Mouse (Mus musculus) midbrain, embryonic 15.5 days (tissue): ENCODE data around the gene Rfc4. TPM values are rescaled to one million over a fixed set of nuclear protein-coding genes. Genes with fewer than 3 reads are reported as not detected.
A peak's percentile ranks its signal among the peaks of the same experiment; 100 is the strongest.

Experiments
- ATAC-seq: fragments of 200-750 bp; cut with Nextera tagmentation; replicated peaks from 2 replicates; pipeline ENCODE4 v1.8.0; 2017; ENCODE audit warnings: moderate TSS enrichment
- H3K27ac ChIP-seq: fragments of 300-500 bp; sonication (generic); 2 replicates; pipeline ENCODE4 v1.5.1; 2015; ENCODE audit warnings: mild to moderate bottlenecking, inconsistent platforms
- H3K27me3 ChIP-seq: fragments of 300-500 bp; sonication (generic); replicated peaks from 2 replicates; pipeline ENCODE4 v1.6.1; 2015; ENCODE audit warnings: inconsistent platforms
- H3K36me3 ChIP-seq: fragments of 300-500 bp; sonication (generic); replicated peaks from 2 replicates; pipeline ENCODE4 v1.6.1; 2015; ENCODE audit warnings: inconsistent platforms
- H3K4me1 ChIP-seq: fragments of 300-500 bp; sonication (generic); 2 replicates; pipeline ENCODE4 v1.6.1; 2015; ENCODE audit warnings: inconsistent platforms
- H3K4me2 ChIP-seq: fragments of 300-500 bp; sonication (generic); 2 replicates; pipeline ENCODE4 v1.6.1; 2015; ENCODE audit warnings: inconsistent platforms, mild to moderate bottlenecking, moderate library complexity
- H3K4me3 ChIP-seq: fragments of 300-500 bp; sonication (generic); 2 replicates; pipeline ENCODE4 v1.5.1; 2015; ENCODE audit warnings: mild to moderate bottlenecking, inconsistent platforms
- H3K9ac ChIP-seq: fragments of 300-500 bp; sonication (generic); 2 replicates; pipeline ENCODE4 v1.6.1; 2015; ENCODE audit warnings: mild to moderate bottlenecking, inconsistent platforms
- H3K9me3 ChIP-seq: fragments of 300-500 bp; sonication (generic); 2 replicates; pipeline ENCODE4 v1.6.1; 2016; ENCODE audit warnings: inconsistent platforms
- WGBS: fragments of 180-500 bp; shearing (Covaris S2); methylation state at CpG from one replicate; pipeline ENCODE4 v1.1.7; 2015; ENCODE audit warnings: mixed read lengths; 5-methylcytosine and 5-hydroxymethylcytosine counted together
- polyA plus RNA-seq: library from polyadenylated mRNA; unstranded; fragments of >200 nt; fragmentation: Nextera tagmentation; extraction: Ambion mirVana; gene quantifications from 2 replicates; pipeline ENCODE4 v1.2.1, GENCODE M21; 2015

Gene Rfc4
- polyA plus RNA-seq, result 41.7 and 42.1 TPM in 2 replicates

- Histone ChIP-seq H3K36me3 (0 out of 2 replicates have a peak, but pooled peaks cover 3% of the 10 kb centered on the region), H3K4me1 (peaks cover 29% of the 10 kb centered on the region), H3K4me2 (peak within 1 kb of the TSS; percentile 87), H3K27ac (peak within 1 kb of the TSS; percentile 99), H3K4me3 (peak within 1 kb of the TSS; percentile 90), H3K9ac (peak within 1 kb of the TSS; percentile 97), H3K9me3 (no peaks in the 10 kb centered on the region), H3K27me3 (no peaks in the 10 kb centered on the region)
- WGBS, result under 1% methylated on average over 51 of the region's 51 CpGs
- peak; percentile 96 for ATAC-seq
Observed at GRCm38 (mm10) chr16:23127673-23128375, at the start of gene Rfc4. Gene Rfc4, minus strand, starts transcription at chr16:23127737.

- Histone ChIP-seq H3K36me3 (no peaks in the 10 kb centered on the region), H3K9ac (no peak overlapping the region), H3K9me3 (no peaks in the 10 kb centered on the region), H3K4me3 (no peak overlapping the region), H3K4me2 (no peak overlapping the region), H3K27me3 (no peaks in the 10 kb centered on the region), H3K27ac (no peak overlapping the region), H3K4me1 (no peaks in the 10 kb centered on the region)
- ATAC-seq, result no peak
- 65% methylated on average over 3 of the region's 3 CpGs for WGBS
Observed at GRCm38 (mm10) chr16:23175956-23176355, 48.4 kb upstream of the Rfc4 start.

- no peaks in the 10 kb centered on the region for H3K36me3 ChIP-seq
- no peak for ATAC-seq
- no peaks in the 10 kb centered on the region for H3K27me3 ChIP-seq
- 93% methylated on average over 5 of the region's 5 CpGs for WGBS
- H3K9ac ChIP-seq, result no peak overlapping the region
- H3K4me3 ChIP-seq, result no peak overlapping the region
- no peaks in the 10 kb centered on the region for H3K9me3 ChIP-seq
- no peak overlapping the region for H3K27ac ChIP-seq
- H3K4me2 ChIP-seq, result no peak overlapping the region
- no peaks in the 10 kb centered on the region for H3K4me1 ChIP-seq
Observed at GRCm38 (mm10) chr16:23174855-23175254, 47.3 kb upstream of the Rfc4 start.

DNA sequence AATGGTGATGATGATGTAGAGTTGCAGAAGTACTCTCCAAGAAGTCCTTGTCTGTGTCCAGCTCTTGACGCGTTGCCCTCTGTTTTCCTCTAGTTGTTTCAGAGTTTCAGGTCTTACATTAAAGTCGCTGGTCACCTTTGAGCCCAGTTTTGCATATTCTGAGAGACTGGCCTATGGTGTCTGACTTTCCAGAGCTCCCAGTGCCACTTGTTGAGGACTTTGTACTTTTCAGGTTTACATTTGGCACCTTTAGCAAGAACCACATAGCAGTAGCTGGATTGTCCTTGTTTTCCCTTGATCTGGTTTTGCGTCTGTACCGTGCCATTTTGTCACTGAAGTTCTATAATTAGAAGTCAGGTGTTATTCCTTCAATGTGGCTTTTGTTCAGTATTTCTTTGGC is 46.4 kb upstream of the Rfc4 start:
- no peak for ATAC-seq
- H3K4me3 ChIP-seq, result no peak overlapping the region
- no peak overlapping the region for H3K27ac ChIP-seq
- H3K4me1 ChIP-seq, result no peaks in the 10 kb centered on the region
- no peaks in the 10 kb centered on the region for H3K9me3 ChIP-seq
- H3K27me3 ChIP-seq, result no peaks in the 10 kb centered on the region
- H3K36me3 ChIP-seq, result no peaks in the 10 kb centered on the region
- no peak overlapping the region for H3K4me2 ChIP-seq
- H3K9ac ChIP-seq, result no peak overlapping the region
- WGBS, result 96% methylated on average over 5 of the region's 5 CpGs

- H3K9me3 ChIP-seq, result no peaks in the 10 kb centered on the region
- H3K9ac ChIP-seq, result no peak overlapping the region
- no peaks in the 10 kb centered on the region for H3K27me3 ChIP-seq
- H3K4me1 ChIP-seq, result no peaks in the 10 kb centered on the region
- 91% methylated on average over 3 of the region's 3 CpGs for WGBS
- ATAC-seq, result no peak
- no peaks in the 10 kb centered on the region for H3K36me3 ChIP-seq
- H3K4me2 ChIP-seq, result no peak overlapping the region
- no peak overlapping the region for H3K27ac ChIP-seq
- H3K4me3 ChIP-seq, result no peak overlapping the region
Observed at GRCm38 (mm10) chr16:23170813-23171212, 43.3 kb upstream of the Rfc4 start.

- H3K4me1 ChIP-seq, result no peaks in the 10 kb centered on the region
- H3K36me3 ChIP-seq, result no peaks in the 10 kb centered on the region
- H3K27ac ChIP-seq, result no peak overlapping the region
- H3K4me2 ChIP-seq, result no peak overlapping the region
- no peak overlapping the region for H3K9ac ChIP-seq
- no peaks in the 10 kb centered on the region for H3K9me3 ChIP-seq
- no peaks in the 10 kb centered on the region for H3K27me3 ChIP-seq
- no peak overlapping the region for H3K4me3 ChIP-seq
- ATAC-seq, result no peak
- 85% methylated on average over 5 of the region's 5 CpGs for WGBS
Observed at GRCm38 (mm10) chr16:23167079-23167478, 39.5 kb upstream of the Rfc4 start.

DNA sequence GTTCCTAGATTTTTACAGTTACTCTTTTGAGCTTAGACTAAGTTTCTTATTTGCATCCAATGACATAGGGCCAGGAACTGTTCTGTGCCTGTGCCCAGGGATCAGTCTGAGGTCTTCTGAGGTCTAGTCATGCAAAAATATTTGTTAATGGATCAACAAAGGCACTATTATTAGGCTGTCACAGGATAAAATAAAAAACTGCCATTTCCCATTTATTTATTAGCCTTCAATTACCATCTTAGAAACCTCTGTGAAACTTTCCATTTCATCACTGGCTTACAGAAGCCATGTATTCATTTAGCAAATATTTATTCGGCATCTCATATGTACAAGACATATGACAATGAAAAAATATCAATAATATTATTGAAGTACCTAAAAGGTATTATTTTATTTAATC is 39.1 kb upstream of the Rfc4 start:
- 97% methylated on average over 1 of the region's 1 CpGs for WGBS
- Histone ChIP-seq H3K36me3 (no peaks in the 10 kb centered on the region), H3K4me1 (no peaks in the 10 kb centered on the region), H3K4me2 (no peak overlapping the region), H3K27me3 (no peaks in the 10 kb centered on the region), H3K4me3 (no peak overlapping the region), H3K27ac (no peak overlapping the region), H3K9ac (no peak overlapping the region), H3K9me3 (no peaks in the 10 kb centered on the region)
- no peak for ATAC-seq

- Histone ChIP-seq H3K9ac (no peak overlapping the region), H3K27me3 (no peaks in the 10 kb centered on the region), H3K4me1 (no peaks in the 10 kb centered on the region), H3K27ac (no peak overlapping the region), H3K4me2 (no peak overlapping the region), H3K9me3 (no peaks in the 10 kb centered on the region), H3K4me3 (no peak overlapping the region), H3K36me3 (no peaks in the 10 kb centered on the region)
- ATAC-seq, result no peak
- 53% methylated on average over 9 of the region's 9 CpGs for WGBS
Observed at GRCm38 (mm10) chr16:23165441-23165840, 37.9 kb upstream of the Rfc4 start.

- no peaks in the 10 kb centered on the region for H3K36me3 ChIP-seq
- no peak overlapping the region for H3K9ac ChIP-seq
- no peaks in the 10 kb centered on the region for H3K4me1 ChIP-seq
- no peak overlapping the region for H3K27ac ChIP-seq
- 74% methylated on average over 6 of the region's 6 CpGs for WGBS
- H3K9me3 ChIP-seq, result no peaks in the 10 kb centered on the region
- no peaks in the 10 kb centered on the region for H3K27me3 ChIP-seq
- H3K4me3 ChIP-seq, result no peak overlapping the region
- no peak overlapping the region for H3K4me2 ChIP-seq
- ATAC-seq, result no peak
Observed at GRCm38 (mm10) chr16:23164443-23164842, 36.9 kb upstream of the Rfc4 start.

DNA sequence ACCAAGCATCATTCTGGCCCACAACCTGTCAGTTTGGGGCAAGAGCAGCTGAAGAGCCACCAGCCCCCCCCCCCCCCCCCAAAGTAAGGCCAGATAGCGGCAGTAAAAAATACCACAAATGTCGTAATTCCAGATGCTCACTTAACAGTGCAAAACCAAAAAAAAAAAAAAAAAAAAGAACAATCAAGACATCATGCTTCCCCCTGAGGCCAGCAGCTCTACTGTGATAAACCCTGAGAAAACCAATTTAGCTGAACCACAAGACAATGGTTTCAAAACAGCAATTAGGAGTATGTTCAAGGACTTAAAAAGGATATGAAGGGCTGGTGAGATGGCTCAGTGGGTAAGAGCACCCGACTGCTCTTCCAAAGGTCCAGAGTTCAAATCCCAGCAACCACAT is 34.6 kb upstream of the Rfc4 start:
- no peaks in the 10 kb centered on the region for H3K27me3 ChIP-seq
- no peak overlapping the region for H3K4me2 ChIP-seq
- no peaks in the 10 kb centered on the region for H3K36me3 ChIP-seq
- no peak overlapping the region for H3K27ac ChIP-seq
- no peak overlapping the region for H3K4me3 ChIP-seq
- no peaks in the 10 kb centered on the region for H3K4me1 ChIP-seq
- no peaks in the 10 kb centered on the region for H3K9me3 ChIP-seq
- 90% methylated on average over 3 of the region's 3 CpGs for WGBS
- H3K9ac ChIP-seq, result no peak overlapping the region
- no peak for ATAC-seq

GRCm38 (mm10) chr16:23159749-23160148 is 32.2 kb upstream of the Rfc4 start:
- ATAC-seq, result no peak
- Histone ChIP-seq H3K9me3 (no peaks in the 10 kb centered on the region), H3K36me3 (no peaks in the 10 kb centered on the region), H3K4me3 (no peak overlapping the region), H3K9ac (no peak overlapping the region), H3K27ac (no peak overlapping the region), H3K4me1 (no peaks in the 10 kb centered on the region), H3K4me2 (no peak overlapping the region), H3K27me3 (no peaks in the 10 kb centered on the region)
- 77% methylated on average over 2 of the region's 2 CpGs for WGBS

GRCm38 (mm10) chr16:23158957-23159356 is 31.4 kb upstream of the Rfc4 start:
- no peak overlapping the region for H3K4me3 ChIP-seq
- H3K27me3 ChIP-seq, result no peaks in the 10 kb centered on the region
- H3K9ac ChIP-seq, result no peak overlapping the region
- H3K9me3 ChIP-seq, result no peaks in the 10 kb centered on the region
- WGBS, result 67% methylated on average over 2 of the region's 2 CpGs
- no peaks in the 10 kb centered on the region for H3K4me1 ChIP-seq
- no peak for ATAC-seq
- H3K27ac ChIP-seq, result no peak overlapping the region
- H3K36me3 ChIP-seq, result no peaks in the 10 kb centered on the region
- no peak overlapping the region for H3K4me2 ChIP-seq

GRCm38 (mm10) chr16:23158292-23158691 is 30.8 kb upstream of the Rfc4 start:
- Histone ChIP-seq H3K9me3 (no peaks in the 10 kb centered on the region), H3K9ac (no peak overlapping the region), H3K4me2 (no peak overlapping the region), H3K4me3 (no peak overlapping the region), H3K27me3 (no peaks in the 10 kb centered on the region), H3K4me1 (no peaks in the 10 kb centered on the region), H3K27ac (no peak overlapping the region), H3K36me3 (no peaks in the 10 kb centered on the region)
- 89% methylated on average over 7 of the region's 7 CpGs for WGBS
- no peak for ATAC-seq
